Mouse (Mus musculus) c-Kit-positive CD71-positive TER-119-negative erythroid progenitor cells, embryonic 14.5 days (primary cell): ENCODE results near the gene Bcr.
A peak's percentile ranks its signal among the peaks of the same experiment; 100 is the strongest.

Experiments
- DNase-seq: peaks from one replicate; pipeline ENCODE4 v3.0.0-alpha.2; 2013; ENCODE audit warnings: low read depth

Bcr gene

DNA sequence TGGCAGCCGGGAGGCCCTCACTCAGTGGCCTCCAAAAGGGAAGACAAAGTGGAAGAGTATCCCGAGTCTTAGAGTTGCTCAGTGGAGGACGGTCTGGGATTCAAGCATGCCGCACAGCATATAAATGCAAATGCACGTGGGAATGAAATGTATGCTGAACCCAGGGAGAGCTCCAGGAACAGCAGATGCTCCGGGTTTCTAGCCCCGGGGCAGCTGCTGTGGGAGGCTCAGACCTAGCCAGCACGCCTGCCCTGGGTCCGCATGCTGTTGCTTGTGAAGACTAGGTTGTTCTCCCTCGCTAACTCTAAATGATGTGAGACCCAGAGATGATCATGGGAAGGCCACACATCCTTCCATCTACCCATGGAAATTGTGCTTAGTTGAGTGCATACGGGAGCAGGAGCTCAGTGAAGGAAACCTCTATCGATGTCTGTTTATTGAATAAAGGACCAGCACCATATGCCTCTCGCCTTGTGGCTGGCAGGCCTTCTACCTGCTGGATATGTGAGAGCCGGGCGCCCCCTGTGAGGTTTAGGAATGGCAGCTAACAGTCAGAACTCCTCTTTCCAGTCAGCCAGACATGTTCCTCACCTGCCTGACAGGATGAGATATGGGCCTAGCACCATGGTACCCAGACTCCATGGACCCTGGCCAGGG, 74.6 kb downstream of the Bcr start:
- no peak for DNase-seq

DNA sequence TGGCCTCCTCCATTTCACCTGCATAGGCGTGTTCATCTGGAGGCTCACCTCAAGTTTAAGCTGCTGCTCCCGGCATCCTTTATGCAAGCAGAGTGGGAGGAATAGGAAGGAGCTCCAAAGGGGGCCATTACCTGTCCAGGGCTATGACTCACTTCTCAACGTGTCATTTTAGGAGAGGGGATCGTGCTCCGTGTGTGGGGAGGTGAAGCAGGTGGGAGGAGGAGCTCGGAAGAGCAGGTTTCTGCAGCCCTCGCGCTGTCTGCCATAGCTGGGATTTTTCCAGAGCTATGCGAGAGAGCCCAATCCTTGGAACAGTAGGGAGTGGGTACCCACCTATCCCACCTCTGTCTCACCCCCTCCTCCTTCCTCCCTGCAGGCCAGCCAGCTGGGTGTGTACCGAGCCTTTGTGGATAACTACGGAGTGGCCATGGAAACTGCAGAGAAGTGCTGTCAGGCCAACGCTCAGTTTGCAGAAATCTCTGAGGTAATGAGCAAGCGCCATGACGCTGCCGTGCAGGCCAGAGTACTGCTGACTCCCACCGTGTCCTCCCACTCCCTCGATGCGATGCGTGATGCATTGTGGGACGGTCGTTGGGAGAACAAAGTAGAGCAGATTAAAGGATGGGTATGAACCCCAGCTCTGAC, 75.2 kb downstream of the Bcr start:
- DNase-seq: no peak

DNA sequence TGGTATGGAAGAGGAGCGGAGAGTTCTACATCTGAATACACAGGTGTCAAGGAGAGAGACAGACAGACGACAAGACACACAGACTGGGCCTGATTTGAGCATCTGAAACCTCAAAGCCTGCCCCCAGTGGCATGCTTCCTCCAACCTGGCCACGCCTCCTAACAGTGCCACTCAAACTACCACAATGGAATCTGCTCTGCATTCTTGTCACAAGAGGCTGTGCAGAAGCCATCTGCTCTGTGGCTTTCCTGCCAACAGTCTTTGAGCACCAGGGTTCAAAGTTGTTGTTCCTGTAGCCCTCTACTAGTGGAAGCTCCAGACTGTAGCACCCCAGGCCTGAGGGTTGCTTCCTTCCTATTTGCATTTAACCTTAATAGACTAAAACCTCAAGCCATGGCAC, 76.8 kb downstream of the Bcr start:
- DNase-seq: no peak

DNA sequence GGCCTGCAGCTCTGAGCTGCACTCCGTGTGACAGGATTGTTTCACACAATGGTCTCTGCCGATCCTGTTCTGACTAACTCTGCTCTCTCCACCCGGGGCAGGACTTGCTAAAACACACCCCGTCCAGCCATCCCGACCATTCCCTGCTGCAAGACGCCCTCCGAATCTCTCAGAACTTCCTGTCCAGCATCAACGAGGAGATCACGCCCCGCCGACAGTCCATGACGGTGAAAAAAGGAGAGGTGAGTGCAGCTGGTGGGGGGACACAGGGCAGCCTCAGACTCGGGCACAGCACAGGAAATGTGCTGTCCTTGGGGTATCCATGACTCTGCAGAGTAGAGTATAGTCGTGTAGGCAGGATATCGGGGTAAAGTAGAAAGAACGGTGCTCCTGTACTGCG, 84.8 kb downstream of the Bcr start:
- no peak for DNase-seq

DNA sequence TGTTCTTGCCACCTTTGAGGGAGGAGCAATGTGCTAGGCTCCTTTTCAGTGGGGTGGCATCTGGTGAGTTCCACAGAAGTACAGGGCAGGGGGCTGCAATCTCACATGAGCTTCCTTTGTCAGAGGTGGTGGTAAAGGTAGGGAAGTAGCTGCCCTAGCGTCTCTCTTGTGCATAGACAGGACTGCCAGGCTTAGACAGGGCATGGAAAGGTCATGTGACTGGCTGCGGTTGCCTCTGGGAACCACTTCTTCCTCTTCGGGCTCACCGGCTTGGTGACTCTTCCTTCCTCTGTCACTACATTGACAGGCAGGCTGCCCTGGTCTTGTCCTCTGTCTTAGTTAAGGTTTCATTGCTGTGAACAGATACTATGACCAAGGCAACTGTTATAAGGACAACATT, 85.6 kb downstream of the Bcr start:
- DNase-seq: no peak

DNA sequence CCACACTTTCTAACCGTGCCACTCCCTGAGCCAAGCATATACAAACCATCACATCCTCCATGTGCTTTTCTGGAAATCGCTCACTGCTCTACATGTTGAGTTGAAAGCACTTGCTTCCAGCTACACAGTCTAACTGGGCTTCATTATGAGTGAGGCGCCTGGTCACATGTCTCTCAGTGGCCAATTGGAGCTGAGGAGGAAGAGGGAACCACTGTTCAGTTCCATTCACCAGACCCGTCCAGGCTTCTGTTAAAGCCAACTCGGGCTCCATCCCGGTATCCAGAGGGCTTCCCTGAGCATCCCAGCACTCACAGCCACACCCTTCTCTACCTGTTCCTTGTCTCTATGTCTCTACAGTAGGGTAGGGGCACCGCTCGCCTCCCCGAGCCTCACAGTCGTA, 86.2 kb downstream of the Bcr start:
- no peak for DNase-seq

DNA sequence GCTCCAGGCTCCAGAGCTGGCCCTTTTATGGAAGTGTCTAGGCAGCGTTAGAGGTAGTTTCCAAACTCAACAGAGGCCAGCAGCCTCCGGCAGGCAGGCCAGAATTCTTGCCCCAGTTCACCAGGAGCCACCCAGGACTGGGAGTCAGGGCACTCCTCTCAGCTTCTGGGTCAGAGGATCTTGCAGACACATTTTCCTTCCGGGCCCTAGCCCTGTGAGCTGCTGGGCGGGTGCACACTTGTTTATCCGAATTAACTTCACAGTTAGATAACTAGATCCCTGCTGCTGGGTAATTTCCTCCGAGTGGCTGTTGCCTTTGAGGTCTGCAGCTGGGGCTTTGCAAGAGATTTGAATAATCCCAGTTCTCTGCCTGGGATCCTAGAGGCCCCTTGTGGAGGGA, 87.9 kb downstream of the Bcr start:
- no peak for DNase-seq

DNA sequence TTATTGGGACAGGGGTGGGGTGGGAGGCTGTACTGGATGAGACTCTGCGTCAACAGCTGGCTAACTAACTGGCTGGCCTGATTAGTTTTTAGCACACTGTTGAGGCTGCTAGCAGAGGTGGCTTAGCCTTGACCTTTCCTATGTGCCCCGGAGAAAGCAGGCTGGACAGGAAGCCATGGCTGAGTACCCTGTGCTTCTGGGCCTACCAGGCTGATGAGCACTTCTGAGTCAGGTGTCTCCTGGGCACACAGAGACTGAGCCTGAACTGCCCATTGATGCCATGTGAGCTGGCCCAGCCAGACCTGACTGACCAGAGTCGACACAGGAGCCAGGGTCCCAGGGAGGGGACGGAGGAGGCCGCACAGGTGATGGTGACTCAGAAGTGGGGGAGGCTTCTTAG, 90.0 kb downstream of the Bcr start:
- DNase-seq: no peak

DNA sequence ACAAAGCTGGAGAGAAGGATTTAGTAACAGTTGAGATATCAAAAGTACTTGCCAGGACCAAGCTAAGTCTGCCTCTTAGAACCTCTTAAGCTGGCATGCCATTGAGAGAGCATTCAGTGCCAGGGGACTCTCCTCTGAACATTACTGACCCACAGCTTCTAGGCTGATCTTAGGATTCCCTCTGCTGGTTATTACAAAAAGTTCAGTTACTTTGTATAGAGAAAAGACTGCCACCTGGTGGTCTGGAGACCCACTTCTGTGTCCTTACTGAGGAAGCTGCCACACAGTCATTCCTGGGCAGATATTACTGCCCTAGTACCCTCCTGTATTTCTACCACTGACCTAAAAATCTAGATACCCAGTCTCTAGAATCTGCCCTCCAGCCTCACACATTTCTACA, 90.9 kb downstream of the Bcr start:
- peak; percentile 50 for DNase-seq

DNA sequence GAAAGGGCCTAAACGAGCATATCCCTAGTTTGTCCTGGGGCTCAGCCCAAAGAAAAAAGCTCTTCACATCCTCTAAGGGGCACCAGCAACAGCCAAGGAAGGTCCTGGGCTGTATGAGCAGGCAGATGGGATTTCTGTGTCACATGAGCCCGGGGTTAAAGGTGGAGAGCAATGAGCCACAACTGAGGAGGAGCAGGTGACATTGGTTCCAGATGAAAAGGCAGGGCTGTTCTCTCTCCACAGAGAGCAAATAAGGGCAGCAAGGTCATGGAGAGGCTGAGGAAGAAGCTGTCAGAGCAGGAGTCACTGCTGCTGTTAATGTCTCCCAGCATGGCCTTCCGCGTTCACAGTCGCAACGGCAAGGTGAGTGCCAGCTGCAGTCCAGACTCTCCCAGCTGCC, 96.4 kb downstream of the Bcr start:
- no peak for DNase-seq

DNA sequence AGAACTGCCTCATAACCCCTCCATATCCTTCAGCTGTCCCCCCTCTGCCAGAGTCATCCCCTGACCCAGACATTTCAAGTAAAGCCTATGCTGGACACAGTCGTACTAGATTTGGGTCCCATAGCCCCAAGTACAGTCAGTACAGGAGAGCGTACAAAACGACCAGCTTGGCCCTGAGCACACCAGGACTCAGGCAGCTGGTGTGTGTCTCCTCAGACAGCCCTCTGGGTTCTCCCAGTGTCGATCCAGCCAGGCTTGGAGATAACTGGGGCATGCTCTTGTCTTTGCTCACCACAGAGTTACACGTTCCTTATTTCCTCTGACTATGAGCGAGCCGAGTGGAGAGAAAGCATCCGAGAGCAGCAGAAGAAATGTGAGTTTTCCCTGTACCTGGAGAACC, 97.3 kb downstream of the Bcr start:
- no peak for DNase-seq

DNA sequence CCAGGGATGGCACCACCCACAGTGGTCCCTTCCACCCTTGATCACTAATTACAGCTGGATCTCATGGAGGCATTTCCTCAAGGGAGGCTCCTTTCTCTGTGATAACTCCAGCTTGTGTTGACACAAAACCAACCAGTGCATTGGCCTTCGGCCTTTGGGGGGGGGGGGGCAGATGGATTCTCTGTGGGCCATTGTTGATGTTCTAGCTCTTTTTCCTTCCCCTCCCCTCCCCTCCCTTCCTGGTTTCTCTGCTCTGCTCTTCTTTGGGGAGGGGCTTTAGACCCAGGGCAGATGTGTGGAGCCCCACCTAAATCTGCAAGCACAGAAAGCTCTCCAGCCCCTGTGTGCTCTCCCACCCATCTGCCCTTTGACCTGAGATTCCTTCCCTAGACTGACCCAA, 98.0 kb downstream of the Bcr start:
- DNase-seq: no peak

DNA sequence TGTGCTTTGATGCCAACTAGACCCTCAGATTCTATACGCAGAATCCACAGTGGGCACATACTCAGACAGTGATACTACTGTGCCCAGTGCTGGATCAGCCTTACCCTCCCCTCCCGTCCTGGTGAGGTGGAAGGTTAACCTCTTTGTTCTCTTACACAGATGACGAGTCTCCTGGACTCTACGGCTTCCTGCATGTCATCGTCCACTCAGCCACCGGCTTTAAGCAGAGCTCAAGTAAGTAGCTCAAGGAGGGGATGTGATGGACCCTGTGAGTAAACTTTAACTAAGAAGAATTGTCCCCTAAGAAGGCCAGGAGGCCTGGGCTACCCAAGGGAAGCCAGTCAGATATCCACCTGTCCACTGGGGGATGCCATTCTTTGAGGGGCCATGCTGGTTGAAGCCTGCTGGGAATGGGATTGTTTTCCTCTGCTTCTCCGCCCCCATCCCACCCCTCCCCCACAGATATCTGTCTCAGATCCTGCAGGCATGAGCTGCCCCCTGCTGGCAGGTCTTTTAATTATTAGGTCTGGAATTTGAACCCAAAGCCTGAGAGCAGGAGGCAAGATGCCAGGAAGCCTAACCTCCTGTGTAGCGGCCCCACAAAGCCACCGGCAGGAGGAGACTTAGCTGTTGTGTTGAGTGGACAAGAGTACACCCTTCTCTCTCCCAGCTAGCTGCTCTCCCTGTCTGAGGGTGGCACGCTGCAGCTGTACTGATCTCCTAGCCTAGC, 99.9 kb downstream of the Bcr start:
- no peak for DNase-seq

DNA sequence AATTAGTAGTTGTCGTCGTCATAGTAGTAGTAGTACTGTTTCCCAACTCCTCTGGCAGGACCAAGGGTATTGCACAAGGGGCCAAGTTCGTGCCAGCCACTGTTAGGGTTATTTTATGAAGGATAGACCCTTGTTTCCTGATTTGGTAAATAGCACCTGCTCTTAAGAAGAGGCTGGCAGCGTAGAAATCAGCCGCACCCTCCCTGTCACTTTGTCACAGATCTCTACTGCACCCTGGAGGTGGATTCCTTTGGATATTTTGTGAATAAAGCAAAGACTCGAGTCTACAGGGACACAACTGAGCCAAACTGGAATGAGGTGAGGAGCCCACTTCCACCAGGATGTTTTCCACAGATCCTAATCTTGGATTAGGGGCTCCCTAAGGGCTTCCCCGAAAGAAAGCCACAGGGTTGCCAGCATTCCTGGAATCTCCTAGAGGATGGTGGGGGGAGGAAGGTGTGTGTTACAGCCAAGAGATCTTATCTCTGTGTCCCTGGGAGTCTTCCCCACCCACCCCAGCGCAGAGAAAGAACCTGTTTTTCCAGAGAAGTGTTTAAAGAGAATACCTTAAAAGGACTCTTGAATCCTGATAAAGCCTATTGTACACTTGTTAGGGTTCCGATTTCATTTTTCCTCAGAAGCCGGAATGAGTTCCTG, 105.6 kb downstream of the Bcr start:
- DNase-seq: no peak

DNA sequence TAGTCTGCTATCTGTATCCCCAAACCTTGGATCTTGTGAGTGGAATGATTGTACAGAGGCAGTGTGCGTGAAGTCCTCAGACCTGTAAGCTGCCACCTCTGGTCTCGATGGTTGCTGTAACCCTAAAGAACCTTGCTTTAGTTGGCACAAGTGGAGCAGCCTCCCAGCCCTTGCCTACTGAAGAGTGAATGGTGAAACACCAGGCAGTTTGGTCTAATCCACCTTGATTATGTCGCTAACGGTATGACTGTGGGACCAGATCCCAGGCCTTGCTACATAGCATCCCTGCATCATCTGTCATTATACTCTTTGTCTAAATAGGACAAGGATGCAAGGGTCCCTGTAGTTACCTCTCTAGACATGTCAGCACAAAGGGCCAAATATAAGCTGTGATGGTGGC, 106.2 kb downstream of the Bcr start:
- no peak for DNase-seq

DNA sequence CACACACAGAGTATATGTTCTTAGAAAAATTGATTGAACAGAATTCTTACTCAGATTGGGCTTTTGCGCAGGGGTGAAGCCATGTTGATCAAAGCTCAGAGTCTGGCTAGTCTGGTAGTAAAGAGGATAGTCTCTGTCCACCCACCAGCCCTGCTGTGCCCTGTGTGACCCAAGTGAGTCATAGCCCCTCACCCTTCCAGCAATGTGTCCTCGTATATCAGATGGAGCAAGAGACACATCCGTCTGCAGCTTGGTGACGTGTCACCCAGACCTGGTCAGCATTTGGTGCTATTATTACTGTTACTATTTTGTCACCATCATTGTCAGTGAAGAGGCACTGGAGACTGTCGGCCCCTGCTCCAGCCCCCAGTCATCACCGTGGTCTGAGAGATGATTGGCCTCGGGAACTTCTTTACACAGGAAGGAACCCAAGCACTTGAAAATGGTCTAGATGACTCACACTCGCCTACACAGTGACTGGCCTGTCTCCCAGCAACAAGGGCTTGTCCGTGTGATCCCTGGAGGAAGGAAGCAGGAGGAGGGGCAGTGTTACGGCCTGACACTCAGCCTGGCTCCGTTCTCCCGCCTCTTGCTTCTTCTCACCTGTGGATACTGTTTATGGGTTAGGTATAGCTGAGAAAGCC, 109.9 kb downstream of the Bcr start:
- DNase-seq: no peak

DNA sequence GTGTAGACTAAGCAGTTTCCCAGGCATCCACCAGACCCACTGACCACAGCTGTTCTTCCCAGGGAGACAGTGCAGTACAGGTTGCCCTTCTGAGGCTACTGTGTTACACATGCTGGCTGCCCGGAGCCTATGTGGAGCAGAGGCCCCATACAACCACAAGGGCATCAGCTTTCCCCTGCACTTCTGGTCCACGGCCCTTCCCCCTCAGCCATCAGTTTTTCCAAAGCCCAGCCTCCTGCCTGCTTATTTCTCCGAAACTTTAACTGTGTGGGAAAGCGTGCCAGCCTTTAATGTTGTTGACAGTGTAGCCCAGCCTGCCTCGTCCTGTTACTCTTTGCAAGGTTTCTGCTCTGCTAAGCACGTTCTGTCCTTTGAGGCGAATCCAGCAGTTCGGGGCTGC, 112.7 kb downstream of the Bcr start:
- DNase-seq: no peak

DNA sequence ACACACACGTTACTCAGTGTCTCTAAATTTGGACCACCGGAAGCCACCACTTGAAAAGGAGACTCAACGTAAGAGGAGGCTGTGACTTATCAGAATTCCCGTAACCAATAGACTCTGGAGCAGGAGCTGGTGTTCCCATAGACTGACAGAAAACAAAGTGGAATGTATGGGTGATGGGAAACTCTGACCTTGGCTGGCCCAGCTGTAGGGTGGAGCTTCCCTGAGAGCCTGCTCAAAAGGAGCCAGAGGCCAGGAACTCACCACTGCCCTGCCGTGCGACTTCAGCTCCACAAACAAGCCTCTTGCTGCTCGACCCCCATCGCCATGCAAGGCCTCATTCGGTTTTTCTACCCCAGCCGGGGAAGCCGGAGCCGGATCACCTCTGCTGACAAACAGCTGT, 113.3 kb downstream of the Bcr start:
- no peak for DNase-seq

DNA sequence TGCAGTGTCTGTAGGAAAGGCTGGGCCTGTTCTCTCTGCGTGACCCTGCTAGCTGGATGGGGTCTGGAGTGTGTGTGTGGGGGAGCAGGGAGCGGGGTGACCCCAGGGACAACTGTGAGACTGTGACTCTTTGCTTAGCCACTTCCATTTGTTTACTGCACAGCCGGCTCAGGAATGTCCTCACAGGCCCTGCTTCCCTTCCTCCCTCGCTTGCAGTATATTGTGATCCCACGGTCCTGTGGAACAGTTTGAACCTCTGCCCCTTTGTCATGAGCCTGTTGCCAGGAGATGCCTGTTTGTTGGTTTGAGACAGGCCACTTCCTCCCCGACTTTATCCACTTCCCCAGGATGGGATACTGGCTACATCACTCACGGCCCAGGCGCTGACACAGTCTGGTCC, 116.1 kb downstream of the Bcr start:
- DNase-seq: no peak

DNA sequence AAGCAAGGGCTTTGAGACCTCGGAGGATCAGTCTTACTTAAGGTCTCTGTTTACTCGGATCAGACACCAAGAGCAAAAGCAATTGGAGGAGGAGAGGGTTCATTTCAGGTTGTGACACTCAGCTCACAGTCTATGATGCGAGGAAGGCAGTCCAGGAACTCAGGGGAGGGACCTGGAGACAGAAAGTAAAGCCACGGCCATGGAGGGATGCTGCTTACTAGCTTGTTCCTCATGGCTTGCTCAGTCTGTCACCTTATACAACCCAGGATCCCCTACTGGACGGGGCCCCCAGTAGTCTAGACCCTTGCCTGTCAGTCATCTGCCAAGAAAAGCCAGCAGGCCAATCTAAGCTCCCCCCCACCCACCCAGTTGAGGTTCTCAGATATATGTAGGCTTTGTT, 118.5 kb downstream of the Bcr start:
- no peak for DNase-seq

DNA sequence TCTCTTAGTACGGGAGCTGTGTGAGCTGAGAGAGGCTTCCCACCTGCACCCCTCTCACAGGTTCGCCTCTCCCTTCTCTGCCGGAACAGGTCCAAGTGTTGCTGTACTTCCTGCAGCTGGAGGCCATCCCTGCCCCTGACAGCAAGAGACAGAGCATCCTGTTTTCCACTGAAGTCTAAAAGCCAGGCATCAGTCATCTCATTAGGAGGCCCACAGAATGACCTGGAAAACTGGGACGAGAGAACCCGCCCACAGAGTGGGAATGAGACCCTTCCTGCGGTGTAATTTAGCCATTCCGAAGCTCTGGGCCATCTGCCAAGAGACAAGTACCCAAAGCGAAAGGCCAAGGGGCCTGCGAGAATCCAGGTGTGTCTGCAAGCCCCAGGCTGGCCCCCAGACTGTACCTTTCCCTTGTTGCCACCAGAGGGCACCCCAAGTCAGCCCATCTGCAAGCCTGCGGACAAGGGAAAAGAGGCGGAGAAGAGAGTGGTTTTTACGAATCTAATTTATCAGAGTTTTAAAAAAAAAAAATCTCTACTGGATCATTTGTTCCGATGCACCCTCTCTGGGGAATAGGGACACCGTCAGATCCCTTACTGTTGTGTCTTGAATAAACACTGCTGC, 121.9 kb downstream of the Bcr start:
- DNase-seq: peak; percentile 27

DNA sequence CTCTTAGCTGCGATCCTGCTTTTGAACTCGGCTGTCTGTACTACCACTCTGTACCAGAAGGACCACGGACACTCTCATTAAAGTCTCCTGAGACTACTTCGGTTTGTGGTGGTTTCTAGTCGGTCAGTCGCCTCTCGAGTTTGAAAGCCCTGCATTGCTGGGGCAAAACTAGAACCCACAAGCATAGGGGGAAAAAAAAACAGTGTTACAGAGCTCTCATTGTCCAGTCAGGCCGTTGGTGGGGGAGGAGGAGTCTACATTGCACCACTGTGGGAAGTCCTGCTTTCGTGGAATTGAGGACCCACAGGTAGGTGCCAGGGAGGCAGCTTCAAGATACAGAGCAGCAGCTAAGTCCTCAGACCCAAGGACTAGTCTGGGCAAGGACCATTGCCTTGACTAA, 124.4 kb downstream of the Bcr start:
- no peak for DNase-seq
